Mouse (Mus musculus): ENCODE measurements around the gene Abcf1. TPM values are rescaled to one million over a fixed set of nuclear protein-coding genes. Genes with fewer than 3 reads are reported as not detected.
"Not testable (repeated sequence)": the region's sequence is repeated elsewhere in the genome, so short reads cannot be mapped to it uniquely, and the experiment has no call there.

Gene Abcf1
- 10 to 100 TPM; 70.8 to 76.2 (median 72.2) TPM for total RNA-seq (2022)

DNA sequence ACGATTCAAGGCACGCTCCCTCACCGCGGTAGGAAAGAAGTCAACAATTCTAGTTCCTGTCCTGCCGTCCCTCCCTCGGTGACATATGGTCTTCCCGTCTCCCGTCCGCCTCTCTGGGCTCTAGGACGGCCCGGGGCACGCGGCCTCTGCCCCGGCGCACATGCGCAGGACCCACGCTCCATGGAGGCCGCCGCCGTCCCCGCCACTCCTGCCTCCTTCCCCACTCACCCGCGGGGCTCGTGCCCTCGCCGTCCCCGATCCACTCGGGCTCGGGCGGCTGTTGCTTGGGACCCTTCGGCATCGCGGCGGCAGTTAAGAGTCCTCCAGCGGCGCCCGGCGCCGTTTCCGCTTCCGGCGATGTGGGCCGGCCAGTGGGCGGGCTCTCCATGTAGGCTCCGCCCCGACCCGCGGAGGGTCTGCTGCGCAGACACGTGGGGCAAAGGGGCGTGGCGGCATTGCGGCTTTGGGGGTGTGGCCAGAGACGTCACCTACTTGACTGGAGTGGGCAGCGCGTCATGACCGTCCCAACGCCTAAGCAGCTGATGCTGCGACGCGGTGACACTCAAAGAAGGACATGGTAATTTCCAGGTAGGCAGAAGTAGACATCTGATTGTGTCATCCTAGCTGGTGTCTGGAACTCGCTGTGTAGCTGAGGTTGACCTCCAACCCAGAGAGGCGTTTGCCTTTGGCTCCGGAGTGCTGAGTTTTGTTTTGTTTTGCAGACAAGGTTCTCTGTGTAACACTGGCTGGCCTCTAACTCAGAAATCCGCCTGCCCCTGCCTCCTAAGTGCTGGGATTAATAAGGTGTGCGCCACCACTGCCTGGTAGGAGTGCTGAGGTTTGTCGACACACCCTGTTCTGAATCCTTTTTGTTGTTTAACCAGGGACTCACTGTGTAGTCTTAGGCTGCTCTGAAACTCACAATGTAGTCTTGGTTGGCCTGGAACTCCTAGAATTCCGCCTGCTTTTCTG lies at the start of gene Abcf1:
TSS of gene Abcf1 (minus strand) at position 344 of the 972 bp plus-strand sequence.
- DNase-seq (ENCODE audit: low spot score): peak; percentile 98

DNA sequence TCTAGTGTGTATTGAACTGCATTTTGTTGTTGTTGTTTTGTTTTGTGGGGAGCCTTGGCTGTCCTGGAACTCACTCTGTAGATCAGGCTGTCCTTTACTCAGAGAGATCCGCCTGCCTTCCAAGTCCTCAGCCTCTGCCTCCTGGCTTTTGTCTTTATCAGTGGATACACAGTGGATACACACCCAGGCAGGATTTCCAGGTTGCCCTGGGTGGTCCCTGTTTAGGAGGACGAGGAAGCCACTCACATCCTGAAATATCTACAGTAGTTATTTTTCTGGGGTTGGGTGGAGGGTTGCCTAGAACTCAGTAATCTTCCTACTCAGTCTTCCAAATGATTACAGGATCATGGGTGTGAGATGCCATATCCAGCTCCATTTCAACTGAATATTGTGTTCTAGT lies 49.4 kb upstream of the Abcf1 start:
- DNase-seq (ENCODE audit: low spot score): peak; percentile 78

DNA sequence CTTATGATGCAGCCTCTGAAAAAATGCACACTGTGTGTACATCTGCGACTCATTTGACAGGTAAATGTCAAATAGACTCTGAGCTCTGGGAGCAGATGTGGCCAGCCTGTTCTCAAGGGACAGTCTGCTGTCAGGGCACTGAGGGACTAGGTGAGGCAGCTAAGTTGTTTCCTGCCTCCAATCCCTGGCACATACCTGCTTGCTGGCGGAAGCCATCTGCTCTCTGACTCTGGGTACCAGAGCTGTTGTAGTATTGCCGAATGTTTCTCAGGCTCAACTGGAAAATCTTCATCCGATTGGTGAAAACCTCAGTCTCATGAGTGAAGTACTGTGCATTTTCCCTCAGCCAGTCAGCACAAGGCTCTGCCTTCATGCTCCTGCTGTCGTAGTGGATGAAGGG lies 47.5 kb upstream of the Abcf1 start:
- no peak for DNase-seq (ENCODE audit: low spot score)

DNA sequence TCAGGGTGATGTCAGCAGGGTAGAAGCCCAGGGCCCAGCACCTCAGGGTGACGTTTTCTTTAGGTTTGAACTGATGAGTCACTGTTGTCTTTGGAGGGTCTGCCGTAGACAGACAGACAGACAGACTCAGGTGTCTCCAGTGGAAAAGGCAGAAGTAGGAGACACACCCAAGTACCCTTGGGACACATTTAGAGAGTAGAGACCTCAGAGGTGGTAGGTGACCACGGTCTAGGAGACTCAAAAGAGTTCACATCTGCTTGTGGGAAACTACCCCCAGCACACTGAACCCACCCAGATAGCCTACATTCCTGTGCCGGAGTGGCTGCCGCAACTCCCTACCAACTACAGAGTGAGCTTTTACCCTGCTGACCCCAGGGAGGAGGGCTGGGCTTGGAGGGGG lies 45.4 kb upstream of the Abcf1 start:
- DNase-seq (ENCODE audit: low spot score): no peak

DNA sequence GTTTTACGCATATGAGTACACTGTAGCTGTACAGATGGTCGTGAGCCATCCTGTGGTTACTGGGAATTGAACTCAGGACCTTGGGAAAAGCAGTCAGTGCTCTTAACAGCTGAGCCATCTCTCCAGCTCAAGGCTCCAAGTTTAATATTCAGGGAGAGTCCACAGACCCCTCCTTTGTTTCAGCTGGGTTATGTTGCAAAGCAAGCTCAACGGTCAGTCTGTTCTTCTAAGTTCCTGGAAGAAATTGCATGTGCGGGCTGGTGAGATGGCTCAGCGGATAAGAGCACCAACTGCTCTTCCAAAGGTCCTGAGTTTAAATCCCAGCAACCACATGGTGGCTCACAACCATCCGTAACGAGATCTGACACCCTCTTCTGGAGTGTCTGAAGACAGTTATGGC lies 34.8 kb upstream of the Abcf1 start:
- not testable (repeated sequence) for DNase-seq (ENCODE audit: low spot score)

DNA sequence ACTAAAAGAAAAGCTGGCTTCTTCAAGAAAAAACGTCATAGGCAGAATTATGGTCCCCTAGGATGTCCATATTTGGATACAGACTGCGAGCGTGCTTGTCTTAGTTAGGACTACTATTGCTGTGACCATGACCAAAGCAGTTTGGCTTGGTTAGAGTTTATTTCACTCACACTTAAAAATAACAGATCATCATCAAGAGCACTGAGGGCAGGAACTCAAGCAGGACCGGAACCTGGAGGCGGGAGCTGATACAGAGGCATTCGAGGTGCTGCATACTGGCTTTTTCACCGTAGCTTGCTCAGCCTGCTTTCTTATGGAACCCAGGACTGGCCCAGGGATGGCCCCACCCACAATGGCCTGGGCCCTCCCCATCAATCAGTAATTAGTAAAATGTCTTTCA lies 33.8 kb upstream of the Abcf1 start:
- DNase-seq (ENCODE audit: low spot score): no peak

DNA sequence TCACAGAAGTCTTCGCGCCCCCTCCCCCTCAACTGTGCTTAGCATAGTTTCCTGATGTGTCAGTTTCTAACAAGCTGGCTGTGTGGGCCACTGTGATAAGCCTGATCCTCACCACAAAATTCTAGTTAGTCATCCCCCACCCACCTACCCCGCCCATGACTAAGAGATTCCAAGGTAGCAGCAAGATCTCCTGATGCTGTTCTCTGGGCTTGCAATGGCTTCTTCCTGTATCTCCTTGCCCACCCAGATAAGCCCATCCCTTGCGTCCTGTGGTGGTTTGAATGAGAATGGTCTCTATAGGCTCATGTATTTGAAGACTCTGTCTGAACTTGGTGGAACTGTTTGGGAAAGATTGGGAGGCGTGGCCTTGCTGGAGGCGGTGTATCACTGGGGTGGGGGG lies 32.4 kb upstream of the Abcf1 start:
- no peak for DNase-seq (ENCODE audit: low spot score)

DNA sequence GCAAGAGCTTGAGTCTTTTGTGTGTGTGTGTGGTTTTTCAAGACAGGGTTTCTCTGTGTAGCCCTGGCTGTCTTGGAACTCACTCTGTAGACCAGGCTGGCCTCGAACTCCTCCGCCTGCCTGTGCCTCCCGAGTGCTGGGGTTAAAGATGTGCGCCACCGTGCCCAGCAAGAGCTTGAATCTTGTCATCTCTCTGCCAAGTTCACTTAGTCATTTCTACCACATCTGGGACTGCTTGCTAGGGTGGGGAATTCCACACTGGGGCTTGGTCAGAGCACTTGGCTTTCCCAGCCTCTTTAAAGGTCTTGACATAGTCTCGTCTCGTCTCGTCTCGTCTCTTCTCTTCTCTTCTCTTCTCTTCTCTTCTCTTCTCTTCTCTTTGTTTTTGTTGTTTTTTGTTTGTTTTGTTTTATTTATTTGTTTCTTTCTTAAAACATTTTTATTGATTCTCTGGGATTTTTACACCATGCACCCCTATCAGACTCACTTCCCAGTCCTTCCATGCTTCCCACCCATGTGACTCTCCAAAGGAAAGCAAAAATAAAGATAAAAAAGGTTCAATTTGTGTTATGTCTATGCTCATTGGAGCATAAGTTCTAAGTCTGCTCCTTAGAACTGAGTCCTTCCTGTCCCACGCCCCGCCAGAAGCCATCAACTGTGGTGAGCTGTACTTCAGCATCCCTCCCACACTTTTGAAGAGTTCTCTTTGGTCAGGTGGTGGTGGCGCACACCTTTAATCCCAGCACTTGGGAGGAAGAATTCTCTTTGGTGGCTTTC lies 31.7 kb upstream of the Abcf1 start:
- DNase-seq (ENCODE audit: low spot score): no peak

DNA sequence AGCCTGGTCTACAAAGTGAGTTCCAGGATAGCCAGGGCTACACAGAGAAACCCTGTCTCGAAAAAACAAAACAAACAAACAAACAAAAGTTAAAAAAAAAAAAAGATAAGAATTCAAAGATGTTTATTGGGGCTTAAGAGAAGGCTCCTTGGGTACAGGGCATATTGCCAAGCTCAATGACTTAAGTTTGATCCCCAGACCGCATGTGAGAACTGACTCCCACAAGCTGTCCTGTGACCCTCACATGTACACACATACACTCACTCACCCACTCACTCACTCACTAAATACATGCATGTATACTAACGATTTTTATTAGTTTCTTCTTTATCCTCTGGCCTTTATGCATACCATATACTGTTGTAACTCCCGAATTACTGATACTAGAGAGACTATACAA lies 30.8 kb upstream of the Abcf1 start:
- no peak for DNase-seq (ENCODE audit: low spot score)

DNA sequence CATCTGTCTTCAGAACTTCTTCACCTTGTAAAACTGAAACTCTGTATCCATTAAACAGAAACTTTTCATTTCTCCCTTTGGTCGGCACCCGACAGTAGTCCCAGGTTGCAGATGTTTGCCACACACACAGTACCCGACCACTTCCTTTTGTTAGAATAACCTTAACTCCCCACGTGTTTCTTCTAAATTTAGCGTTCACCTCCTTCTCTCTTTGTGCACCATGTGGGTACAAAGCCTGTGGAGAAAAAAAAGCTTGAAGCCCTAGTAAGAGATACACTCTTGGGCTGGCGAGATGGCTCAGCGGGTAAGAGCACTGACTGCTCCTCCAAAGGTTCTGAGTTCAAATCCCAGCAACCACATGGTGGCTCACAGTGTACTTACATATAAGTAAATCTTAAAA lies 29.8 kb upstream of the Abcf1 start:
- DNase-seq (ENCODE audit: low spot score): no peak

DNA sequence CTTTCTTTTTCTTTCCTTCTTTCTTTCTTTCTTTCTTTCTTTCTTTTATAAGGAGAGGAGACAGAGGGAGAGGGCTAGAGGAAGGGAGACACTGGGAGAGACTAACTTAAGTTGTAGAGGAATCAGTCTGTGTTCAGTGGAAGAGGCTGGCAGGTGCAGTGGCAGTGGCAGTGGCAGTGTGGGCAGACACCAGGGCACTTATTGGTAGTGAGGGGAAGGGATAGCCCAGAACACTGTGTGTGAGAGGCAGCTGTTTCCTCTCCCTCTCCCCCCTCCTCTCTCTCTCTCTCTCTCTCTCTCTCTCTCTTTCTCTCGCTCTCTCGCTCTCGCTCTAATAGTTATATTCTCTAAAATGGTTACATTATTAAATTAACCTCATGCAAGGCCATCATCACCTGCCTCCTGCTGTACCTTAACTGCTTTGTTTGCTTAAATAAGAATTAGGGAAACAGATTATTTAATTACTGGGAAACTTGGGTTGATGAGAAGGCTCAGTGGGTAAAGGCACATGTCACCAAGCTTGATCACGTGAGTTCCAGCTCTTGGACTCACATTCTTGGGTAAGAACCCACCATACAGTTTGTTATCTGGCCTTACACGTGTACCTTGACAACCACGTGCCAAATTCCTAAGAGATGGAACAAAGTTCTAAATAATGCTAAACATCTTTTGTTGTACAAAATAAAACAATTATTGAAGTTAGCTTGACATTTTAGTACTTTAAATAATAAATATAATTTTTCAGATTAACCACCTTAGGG lies 29.2 kb upstream of the Abcf1 start:
- no peak for DNase-seq (ENCODE audit: low spot score)

DNA sequence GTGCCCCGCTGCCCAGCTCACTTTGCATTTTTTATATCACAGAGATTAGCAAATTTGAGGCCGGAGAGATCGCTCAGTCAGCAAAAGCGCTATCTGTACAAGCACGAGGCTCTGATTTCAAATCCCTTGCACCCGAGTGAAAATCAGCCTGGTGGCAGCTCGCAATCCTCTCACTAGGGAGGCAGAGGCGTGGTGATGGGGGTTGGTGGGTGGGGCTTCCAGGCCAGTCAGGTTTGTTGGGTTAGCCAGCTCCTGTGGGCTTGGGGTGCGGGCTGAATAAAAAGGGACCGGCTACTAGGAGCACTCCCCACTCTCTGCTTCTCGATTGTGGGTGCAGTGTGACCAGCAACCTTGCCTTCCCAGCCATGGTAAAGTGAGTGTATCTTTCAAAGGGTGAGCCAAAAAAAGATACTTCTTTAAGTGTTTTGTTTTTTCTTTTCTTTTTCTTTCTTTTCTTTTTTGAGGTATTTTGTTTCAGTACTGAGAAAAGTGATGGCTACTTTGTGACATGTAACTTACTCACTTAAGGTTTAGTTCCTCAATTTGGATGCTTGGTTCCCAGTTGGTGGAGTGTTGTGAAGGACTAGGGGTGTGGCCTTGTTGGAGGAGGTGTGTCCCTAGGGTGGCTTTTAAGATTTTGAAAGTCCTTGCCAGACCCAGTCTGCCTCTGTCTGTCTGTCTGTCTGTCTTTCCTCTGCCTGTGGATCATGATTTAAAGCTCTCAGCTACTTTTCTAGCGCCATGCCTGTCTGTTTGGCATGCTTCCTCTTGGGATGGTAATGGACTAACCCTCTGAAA lies 28.4 kb upstream of the Abcf1 start:
- no peak for DNase-seq (ENCODE audit: low spot score)

DNA sequence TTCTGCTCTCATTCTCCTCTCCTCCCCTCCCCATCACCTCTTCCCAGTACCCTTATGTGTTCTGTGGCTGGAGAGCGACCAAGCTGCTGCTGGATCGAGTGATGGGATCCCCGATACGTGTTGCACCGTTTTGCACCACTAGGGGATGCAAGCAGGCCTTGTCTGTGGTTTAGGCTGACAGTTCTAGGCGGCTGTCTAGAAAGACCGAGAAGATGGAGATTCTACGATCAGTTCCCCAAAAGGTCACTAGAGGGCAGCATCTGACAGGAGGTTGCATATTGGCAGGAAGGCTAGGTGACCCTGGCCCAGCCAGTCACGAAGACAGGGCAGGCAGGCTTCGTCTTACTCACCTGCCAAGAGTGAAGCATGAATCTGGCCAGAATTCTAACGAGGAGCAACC lies 27.4 kb upstream of the Abcf1 start:
- peak; percentile 99 for DNase-seq (ENCODE audit: low spot score)

DNA sequence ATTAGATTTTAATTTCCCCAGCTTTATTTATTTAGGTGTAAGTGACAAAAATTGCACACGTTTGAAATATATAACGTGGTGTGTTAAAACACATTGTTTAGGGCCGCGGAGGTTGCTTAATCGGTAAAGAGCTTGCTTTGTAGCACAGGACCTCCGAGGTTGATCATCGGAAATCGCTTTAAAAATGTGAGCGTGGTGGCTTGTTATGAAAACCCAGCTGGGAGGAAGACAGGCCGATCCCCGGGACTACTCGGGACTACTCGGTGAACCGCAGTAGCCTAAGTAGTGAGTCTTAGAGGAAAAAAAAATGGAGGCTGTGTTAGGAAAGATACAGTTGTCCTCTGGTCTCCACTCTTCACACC lies 25.3 kb upstream of the Abcf1 start:
- DNase-seq (ENCODE audit: low spot score): no peak

DNA sequence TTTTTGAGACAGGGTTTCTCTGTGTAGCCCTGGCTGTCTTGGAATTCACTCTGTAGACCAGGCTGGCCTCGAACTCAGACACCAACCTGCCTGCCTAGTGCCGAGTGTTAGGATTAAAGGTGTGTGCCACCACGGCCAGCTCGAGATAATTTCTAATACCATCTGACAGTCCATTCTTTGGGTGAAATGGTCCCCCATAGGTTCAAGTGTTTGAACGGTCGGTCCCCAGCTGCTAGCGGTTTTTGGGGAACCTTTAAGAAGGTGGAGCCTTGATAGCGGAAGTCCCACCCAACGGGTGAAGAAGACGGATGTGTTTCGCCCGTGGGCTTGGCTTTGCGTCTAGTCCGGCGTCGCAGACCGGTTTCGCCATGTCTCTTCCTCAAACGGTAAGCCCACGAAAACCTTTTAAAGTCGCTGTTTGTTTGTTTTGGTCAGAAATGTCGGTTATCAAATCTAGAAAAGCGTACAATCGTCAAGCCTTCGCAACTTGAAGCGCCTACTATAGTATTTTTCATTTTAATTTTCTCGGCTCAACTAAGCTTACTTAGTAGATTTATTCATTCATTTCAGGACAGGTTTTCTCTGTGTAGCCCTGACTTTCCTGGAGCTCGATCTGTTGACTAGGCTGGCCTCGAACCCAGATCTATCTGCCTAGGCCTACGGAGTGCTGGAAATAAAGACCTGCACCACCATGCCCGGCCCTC lies 24.8 kb upstream of the Abcf1 start:
- peak; percentile 91 for DNase-seq (ENCODE audit: low spot score)

DNA sequence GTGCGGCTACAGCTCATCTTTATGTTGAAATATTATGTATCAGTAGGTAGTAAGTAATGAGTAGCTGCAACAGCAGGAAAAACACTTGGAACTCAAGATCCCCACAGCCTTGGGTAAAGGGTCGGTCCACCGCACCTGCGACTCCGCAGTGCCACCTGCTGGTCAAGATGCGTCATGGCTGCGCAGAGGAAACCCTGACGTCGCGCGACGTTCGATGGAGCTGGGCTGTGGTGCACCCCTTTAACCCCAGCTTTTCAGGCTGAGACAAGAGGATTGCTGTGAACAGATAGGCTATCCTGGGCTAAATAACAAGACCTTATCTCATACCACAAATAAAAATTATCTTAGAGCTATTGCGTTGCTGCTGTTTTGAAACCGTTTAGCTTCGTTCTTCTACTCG lies 24.1 kb upstream of the Abcf1 start:
- peak; percentile 73 for DNase-seq (ENCODE audit: low spot score)

DNA sequence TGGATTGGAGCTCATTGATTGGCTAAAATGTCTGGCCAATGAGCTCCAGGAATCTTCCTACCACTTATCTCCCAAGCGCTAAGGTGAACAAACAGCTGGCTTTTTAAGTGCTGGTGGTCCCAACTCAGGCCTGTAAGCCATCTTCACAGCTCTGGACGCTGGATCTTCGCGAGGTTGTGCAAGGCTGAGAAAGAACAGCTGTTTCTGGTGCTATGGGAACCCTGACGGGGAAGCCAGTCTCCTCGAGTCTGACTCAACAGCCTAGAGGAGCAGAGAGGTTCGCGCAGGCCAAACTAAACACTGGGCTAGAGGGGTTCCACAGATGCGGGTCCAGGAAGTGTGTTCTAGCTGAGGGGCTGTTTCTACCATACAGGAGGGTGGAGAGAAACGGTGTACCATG lies 22.2 kb upstream of the Abcf1 start:
- no peak for DNase-seq (ENCODE audit: low spot score)

DNA sequence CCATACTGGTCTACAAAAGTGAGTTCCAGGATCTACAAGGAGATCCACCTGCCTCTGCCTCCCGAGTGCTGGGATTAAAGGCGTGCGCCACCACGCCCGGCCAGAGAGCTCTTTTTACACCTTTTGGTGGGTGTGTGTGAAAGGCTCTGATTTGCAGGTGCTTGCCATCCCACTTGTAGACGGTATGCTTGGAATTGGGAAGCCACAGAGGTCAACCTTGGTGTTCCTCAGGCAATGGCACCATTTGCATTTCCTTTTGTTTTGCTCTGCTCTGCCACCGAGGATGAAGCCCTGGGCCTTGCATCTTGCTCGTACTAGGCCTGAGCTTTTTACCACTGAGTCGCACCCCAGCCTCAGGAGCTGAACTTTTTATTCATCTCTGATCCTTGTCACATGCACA lies 12.2 kb upstream of the Abcf1 start:
- no peak for DNase-seq (ENCODE audit: low spot score)

DNA sequence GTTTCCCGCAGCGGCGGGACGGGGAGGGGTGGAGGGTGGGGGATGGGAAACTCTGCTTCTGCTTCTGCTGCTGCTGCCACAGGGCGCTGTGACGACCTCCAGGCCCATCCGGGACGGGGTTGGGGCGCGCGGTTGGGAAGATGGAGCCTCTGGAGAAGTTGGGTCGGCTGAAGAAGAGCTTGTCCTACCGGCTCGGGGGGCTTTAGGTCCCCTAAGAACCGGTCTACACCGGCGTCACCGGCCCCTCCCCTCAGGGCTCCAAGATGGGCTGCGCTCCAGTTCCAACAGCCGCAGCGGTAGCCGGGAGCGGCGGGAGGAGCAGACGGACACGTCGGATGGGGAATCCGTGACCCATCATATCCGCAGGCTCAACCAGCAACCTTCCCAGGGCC lies 10.8 kb upstream of the Abcf1 start:
- DNase-seq (ENCODE audit: low spot score): peak; percentile 48
